Mouse (Mus musculus) neutrophil, adult 5-6 weeks (primary cell): ENCODE measurements around the gene Tmem167b. TPM values are rescaled to one million over a fixed set of nuclear protein-coding genes. Genes with fewer than 3 reads are reported as not detected.

Experiments used
- total RNA-seq: library from RNA; stranded (forward); fragments of 200-1000 nt; gene quantifications from 2 replicates; pipeline ENCODE4 v1.2.3, GENCODE M21; 2017

Tmem167b gene
- total RNA-seq, 1 experiment from 2014 or later = 65.3 TPM

Other genes starting within 250 kb of the Tmem167b start
- gene Mybphl, start 197.6 kb downstream of the Tmem167b start, total RNA-seq = not detected in 2 replicates
- 0.35 and 1.7 TPM in 2 replicates for gene Psrc1, start 178.6 kb downstream of the Tmem167b start, total RNA-seq
- 0.86 and 1.6 TPM in 2 replicates for gene Celsr2, start 146.9 kb downstream of the Tmem167b start, total RNA-seq
- 148 and 192 TPM in 2 replicates for gene Sars, start 117.3 kb downstream of the Tmem167b start, total RNA-seq
- gene 1700013F07Rik, start 28.3 kb downstream of the Tmem167b start, total RNA-seq = not detected in 2 replicates
- gene 5330417C22Rik, start 25.9 kb downstream of the Tmem167b start, total RNA-seq = 0.12 TPM in 1 of 2 replicates, not detected in the other
- gene Taf13, start 9.2 kb upstream of the Tmem167b start, total RNA-seq = 46.6 and 46.7 TPM in 2 replicates
- gene Wdr47, start 28.8 kb upstream of the Tmem167b start, total RNA-seq = 29.6 and 38.4 TPM in 2 replicates
- 68.9 and 74.0 TPM in 2 replicates for gene Clcc1, start 91.4 kb upstream of the Tmem167b start, total RNA-seq
- gene Gpsm2, start 159.8 kb upstream of the Tmem167b start, total RNA-seq = 1.6 and 1.7 TPM in 2 replicates
- gene Aknad1, start 177.2 kb upstream of the Tmem167b start, total RNA-seq = not detected in 2 replicates